Mouse (Mus musculus) liver, adult 2 months (tissue): Measurements from ENCODE around the gene Asb11.

Experiments
- CTCF ChIP-seq: fragments of 200-500 bp; IDR thresholded peaks from 2 replicates; pipeline ENCODE4 v1.5.1; 2011; ENCODE audit warnings: low read depth, low read length, control low read depth
- POLR2A ChIP-seq: fragments of 200-500 bp; IDR thresholded peaks from 2 replicates; pipeline ENCODE4 v1.6.1; 2011; ENCODE audit warnings: low read length, control low read depth; ENCODE audit not compliant: insufficient read depth; ENCODE audit errors: extremely low read depth

GRCm38 (mm10) chrX:164445601-164446000 is 8.8 kb downstream of the Asb11 start:
- TF ChIP-seq POLR2A (no peak), CTCF (no peak)
